Mouse (Mus musculus) gastrocnemius, postnatal 4 days (tissue): Measurements from ENCODE around the gene Ppt2. TPM values are rescaled to one million over a fixed set of nuclear protein-coding genes. Genes with fewer than 3 reads are reported as not detected.

Source experiments
- DNase-seq, 2 experiments: peaks; one replicate each; pipeline ENCODE4 v3.0.0; 2021 to 2022; ENCODE audit warnings: low spot score in 2 of 2, mixed read lengths in 2 of 2
- long read RNA-seq, 2 experiments: library from polyadenylated mRNA; stranded (forward); transcript quantifications; one replicate each; pipeline ENCODE4 v2.0.0; 2021
- total RNA-seq, 2 experiments: library from RNA; stranded (reverse); gene quantifications; 2 replicates each; pipeline ENCODE4 v1.2.3; 2021

Gene Ppt2
- total RNA-seq, result 10 to 100 TPM; 35.9 to 44.8 TPM
- long read RNA-seq, experiment 1, transcript Ppt2-202 (9 exons, 1,139 nt), result minor isoform, 5 of 23 reads
- long read RNA-seq, experiment 1, transcript Ppt2-209 (9 exons, 1,710 nt), result major isoform, 10 of 23 reads
- long read RNA-seq, experiment 1, partial matches to known transcripts, result 0 of 23 reads
- long read RNA-seq, experiment 1, other reads (novel, unspliced or antisense), result 8 of 23 reads
- long read RNA-seq, experiment 2, transcript Ppt2-209 (9 exons, 1,710 nt), result major isoform, 10 of 39 reads
- long read RNA-seq, experiment 2, partial matches to known transcripts, result 1 of 39 reads
- long read RNA-seq, experiment 2, other reads (novel, unspliced or antisense), result 23 of 39 reads

- peak in 1 of 2 experiments; percentile 56 for DNase-seq
Measured at GRCm38 (mm10) chr17:34627943-34628643, at the start of gene Ppt2. Gene Ppt2 (minus strand): TSS chr17:34628510.

DNA sequence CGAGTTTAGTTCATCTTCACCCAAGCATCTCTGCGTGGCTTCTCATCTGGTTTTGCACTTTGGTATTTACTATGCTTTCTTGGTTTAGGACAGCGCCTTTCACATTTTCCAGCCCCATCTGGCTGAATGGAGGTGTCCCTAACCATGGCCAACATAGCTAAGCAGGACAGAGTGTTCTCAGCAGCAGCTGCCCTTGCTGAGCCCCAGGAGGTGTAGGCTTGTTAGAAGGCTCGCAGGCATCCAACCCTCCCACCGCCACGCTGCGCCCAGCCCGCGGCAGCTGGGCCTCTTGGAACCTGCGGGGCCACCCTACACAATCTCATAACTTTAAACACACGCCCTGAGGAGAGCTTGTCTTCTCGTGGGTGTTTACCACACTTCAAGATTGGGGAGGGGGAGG lies 48.4 kb upstream of the Ppt2 start:
- DNase-seq, result no peak

DNA sequence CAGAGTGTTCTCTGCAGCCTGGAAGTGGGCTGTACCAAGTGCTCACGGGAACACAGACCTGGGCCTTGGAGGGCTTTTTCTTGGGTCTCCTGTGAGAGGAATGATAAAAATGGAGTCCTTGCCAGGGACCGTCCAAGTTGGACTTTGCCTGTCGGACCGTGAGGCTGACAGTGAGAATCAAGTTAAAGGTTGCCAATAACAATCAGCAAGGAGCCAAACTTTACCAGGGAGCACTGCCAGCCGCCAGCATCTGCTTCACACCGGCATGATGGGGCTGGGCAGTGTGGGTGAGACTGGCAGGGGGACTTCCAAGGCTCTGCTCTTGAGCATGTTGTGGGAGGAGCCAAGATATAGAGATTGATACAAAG lies 47.8 kb upstream of the Ppt2 start:
- no peak for DNase-seq

DNA sequence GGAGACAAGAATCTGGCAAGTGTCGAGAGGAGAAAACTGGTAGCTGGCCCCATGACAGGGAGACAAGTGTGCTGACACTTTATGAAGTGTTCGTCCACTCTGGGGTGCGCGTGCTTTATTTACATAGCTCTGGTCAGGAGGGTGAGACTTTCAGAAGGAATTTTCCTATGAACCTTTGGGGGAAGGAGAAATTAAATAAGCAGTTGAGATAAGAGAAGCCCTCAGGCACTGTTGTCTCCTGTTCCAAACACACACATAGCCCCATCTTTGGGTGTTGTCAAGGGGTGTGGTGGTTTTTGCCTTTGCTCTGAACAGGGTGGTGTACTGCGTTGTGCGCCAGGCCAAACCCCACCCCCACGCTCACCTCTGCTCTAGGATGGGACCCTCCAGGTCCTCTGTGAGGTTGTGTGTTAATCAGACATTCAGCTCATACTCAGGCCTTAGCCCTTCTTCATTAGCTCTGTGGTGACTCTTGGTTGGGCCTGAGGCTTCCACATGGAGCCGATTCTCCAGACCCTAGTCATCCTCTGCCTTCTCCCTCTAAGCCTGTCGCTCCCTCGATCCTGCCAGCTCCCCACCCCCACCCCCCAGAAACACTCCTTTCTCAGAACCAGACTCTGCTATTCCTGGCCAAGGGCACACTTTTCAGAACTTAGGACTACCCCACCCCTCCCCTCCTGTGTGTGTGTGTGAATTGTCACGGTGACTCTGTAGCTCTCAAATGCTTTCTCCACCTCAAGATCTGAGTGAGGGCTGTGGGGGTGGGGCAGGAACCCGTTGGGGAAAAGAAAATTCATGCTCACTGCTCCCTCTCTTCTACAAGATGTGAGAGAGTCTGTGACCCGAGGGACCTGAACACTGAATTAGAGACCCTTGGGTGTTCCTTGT lies 47.1 kb upstream of the Ppt2 start:
- no peak for DNase-seq

GRCm38 (mm10) chr17:34674524-34675204 lies 46.4 kb upstream of the Ppt2 start:
- no peak for DNase-seq

DNA sequence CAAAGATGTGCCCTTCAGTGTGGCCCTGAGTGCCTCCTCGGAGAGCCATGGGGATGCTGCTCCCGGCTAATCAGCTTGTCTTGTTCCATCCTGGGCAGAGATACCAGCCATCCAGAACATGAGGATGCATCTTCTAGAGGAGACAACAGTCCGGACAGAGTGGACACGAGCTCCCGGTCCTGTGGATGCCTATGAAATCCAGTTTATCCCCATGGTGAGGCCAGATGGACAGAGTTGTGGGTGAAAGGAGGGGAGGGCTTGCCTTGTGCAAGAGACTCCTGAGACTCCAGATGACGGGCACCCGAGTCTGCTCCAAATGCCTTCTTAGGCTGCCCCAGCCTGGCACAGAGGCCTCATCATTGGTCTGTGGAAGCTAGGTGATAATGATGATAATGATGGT lies 44.8 kb upstream of the Ppt2 start:
- no peak for DNase-seq

DNA sequence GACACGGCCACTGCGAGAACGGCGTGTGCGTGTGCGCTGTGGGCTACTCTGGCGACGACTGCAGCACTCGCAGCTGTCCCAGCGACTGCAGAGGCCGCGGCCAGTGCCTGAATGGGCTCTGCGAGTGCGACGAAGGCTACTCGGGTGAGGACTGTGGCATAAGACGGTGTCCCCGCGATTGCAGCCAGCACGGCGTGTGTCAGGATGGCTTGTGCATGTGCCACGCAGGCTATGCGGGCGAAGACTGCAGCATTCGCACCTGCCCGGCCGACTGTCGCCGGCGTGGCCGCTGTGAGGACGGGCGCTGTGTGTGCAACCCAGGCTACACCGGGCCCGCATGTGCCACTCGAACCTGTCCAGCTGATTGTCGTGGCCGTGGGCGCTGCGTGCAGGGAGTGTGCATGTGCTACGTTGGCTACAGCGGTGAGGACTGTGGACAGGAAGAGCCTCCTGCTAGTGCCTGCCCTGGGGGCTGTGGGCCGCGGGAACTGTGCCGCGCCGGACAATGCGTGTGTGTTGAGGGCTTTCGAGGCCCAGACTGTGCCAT lies 44.0 kb upstream of the Ppt2 start:
- no peak for DNase-seq

- no peak for DNase-seq
Measured at GRCm38 (mm10) chr17:34671151-34672066, 43.1 kb upstream of the Ppt2 start.

DNA sequence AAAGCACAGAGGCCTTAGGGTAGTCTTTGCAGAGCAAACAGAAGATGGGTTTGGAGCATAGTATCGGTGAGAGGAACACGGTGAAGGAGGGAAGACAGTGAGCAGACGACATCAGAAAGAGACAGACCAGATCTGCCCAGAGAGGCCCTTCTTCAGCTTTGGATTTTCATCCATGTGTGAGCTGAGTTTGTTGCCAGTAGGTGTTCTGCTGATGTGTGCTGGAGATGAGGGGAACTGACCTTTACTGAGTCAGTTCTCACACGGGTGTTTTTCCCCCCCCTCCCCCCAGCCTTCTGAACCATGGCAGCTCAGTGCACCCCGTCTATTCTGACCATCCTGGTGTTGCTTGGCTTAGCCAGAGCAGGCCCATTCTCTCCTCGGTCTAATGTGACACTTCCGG lies 41.9 kb upstream of the Ppt2 start, which contains the start of gene Tnxb:
Tnxb (plus strand) TSS at position 301 of the 400 bp plus-strand sequence.
- no peak for DNase-seq

DNA sequence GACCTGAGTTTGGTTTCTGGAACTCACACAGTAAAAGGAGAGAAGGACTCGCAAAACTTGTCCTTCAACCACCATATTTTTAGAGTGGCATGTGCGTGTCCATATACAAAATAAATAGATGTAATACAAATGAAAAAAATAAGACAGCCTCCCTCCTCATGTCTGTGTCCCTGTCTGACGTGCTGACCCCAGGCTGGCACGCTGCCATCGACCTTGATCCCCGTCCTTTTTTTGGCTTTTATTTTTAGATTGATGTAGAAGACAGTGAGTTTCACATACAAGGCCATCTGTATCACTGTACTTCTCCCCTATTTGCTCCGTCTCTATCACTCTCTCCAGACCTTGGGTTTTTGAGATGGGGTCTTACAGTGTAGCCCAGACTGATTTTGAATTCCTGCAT lies 36.2 kb upstream of the Ppt2 start:
- no peak for DNase-seq

- DNase-seq, result no peak
Measured at GRCm38 (mm10) chr17:34663558-34663957, 35.2 kb upstream of the Ppt2 start.

DNA sequence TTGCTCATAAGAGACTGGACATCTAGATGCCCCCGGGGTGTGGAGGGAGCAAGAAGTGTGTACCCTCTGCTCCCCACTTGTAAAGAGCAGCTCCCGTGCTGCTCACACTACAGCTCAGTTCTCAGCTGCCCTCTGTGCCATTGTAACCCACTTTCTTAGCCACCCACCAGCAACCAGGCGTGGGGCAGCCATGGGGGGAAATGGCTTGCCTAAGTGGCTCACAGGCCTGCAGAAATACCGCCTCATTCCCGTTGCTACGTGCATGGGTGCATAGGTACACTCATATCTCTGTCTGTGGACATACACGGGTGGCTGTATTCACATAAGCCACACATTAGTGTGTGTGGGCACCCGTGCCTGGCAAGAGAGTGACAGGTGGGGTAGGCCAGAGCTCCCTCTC lies 34.7 kb upstream of the Ppt2 start:
- DNase-seq, result no peak

DNA sequence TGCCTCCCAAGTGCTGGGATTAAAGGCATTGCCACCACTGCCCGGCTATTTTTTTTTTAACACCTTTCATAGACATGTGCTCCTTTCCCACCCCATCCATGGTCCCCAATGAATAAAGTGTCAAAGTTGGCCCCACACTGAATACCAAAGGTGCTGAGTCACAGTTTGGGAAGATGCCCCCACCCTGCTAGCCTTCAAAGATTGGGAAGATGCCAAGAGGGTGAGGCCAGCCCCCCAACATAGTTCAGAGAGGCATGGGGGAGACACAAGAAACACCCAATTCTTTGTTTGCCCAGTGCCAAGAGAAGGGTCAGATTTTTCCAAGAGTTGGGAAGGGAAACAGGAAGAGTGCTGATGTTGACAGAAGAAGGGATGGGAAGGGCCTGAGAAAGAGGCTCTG lies 34.2 kb upstream of the Ppt2 start:
- no peak for DNase-seq

DNA sequence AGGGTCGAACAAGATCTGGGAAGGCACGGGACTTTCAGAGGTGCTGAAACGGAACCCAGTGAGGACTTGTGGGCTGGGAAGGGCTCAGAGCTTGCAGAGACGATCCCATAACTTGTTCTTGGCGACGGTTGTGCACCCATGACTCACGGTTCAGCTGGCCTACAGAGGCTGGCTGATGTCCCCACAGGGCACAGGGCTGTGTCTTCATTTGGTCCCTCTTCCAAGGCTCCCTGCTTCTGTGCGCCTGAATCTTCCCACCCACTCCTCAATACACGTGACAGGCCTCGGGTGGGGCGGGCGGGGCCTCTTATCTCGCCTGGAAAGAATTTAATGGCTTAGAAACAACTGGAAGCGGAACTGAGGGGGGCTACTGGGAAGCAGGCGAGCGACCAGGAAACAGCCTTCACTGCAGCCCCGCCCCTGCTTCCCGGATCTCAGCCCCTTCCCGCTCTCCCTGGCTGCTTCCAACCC lies 32.8 kb upstream of the Ppt2 start:
- peak in 1 of 2 experiments; percentile 64 for DNase-seq

DNA sequence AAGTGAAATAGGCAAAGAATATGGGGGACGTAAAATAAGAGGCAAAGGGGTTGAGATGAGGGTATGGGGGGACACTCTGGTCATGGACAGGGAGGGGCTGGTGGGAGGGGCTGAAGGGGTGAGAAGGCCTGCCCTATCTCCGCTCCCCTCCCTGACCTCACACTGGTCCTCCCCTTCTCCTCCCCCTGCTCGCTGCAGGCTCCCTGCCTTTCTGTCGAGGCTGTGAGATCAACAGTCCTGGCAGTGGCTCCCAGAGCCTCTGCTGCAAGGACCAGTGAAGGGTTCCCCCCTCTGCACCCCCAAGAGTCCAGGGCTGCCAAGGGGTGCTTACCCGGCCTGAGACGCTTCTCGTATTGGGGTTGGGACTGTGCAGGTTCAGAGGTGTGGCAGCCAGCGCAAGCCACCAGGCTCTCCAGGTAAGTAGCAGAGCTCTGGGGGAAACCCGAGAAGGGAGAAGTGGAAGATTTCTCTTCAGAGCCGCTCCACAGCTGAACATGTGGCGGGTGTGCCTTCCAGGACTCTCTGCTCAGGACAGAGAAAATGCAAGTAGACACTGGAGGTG lies 32.0 kb upstream of the Ppt2 start:
- DNase-seq, result peak in 1 of 2 experiments; percentile 56

GRCm38 (mm10) chr17:34659897-34660214 lies 31.5 kb upstream of the Ppt2 start:
- DNase-seq, result no peak

DNA sequence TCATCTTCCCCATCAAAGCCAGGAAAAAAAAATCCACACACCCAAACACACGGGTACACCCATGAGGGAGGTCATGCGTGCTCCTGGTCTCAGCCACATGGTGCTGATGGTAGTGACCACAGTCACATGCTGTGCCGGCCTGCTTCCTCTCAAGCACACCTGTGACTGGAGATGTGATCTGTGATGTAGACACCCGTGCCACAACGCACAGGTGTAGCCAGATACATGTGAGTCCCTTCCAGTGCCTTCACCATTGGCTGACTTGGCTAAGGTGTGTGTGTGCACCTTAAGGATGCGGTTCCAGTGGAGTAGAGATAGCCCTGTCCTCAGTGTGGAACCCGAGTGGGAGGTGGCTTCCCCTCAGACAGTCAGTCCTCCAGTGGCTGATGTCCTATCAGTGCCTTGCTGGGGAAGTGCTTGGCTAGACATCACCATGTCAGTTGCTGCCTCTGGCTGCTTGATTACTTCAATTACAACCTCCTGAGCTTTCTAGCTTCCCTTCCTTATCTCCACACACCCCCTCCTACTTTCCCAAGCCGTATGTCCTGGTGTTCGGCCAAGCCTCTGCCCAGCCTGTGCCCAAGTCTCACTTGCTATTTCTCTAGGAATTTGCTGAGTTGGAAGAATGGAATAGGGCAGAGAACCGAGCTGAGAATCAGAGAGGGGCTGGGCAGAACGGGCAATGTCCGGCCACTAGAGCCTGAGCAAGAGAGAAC lies 31.0 kb upstream of the Ppt2 start:
- DNase-seq, result no peak

GRCm38 (mm10) chr17:34658591-34658990 lies 30.3 kb upstream of the Ppt2 start:
- no peak for DNase-seq

GRCm38 (mm10) chr17:34658145-34658544 lies 29.8 kb upstream of the Ppt2 start:
- DNase-seq, result no peak
